Mouse (Mus musculus): ENCODE measurements at regions not wholly inside any gene's neighbourhood (a gene's known extent, or its start where the extent isn't known, plus 50 kb on each side); places are given as distances from the start of the nearest gene placed in this dataset.
"Not testable (repeated sequence)": the region's sequence is repeated elsewhere in the genome, so short reads cannot be mapped to it uniquely, and the experiment has no call there.

- DNase-seq (ENCODE audit: low spot score in 2 of 2) = not testable (repeated sequence)
Measured at GRCm38 (mm10) chr16:8914183-8914582, 84.3 kb downstream of the 1810013L24Rik start.

- no peak for DNase-seq (ENCODE audit: low spot score in 2 of 2)
Measured at GRCm38 (mm10) chr16:8916091-8916490, 86.2 kb downstream of the 1810013L24Rik start.

- DNase-seq (ENCODE audit: low spot score in 2 of 2) = peak; percentile 28 to 33
Measured at GRCm38 (mm10) chr16:8918741-8919535, 89.0 kb downstream of the 1810013L24Rik start.

- DNase-seq (ENCODE audit: low spot score in 2 of 2) = no peak
Measured at GRCm38 (mm10) chr16:8924732-8925131, 94.8 kb downstream of the 1810013L24Rik start.

GRCm38 (mm10) chr16:8931961-8932360, 102.1 kb downstream of the 1810013L24Rik start:
- no peak for DNase-seq (ENCODE audit: low spot score in 2 of 2)

- DNase-seq (ENCODE audit: low spot score in 2 of 2) = no peak
Measured at GRCm38 (mm10) chr16:8933121-8933520, 103.2 kb downstream of the 1810013L24Rik start.

GRCm38 (mm10) chr16:8936446-8936845, 106.5 kb downstream of the 1810013L24Rik start:
- DNase-seq (ENCODE audit: low spot score in 2 of 2) = no peak

GRCm38 (mm10) chr16:8938516-8938915, 108.6 kb downstream of the 1810013L24Rik start:
- DNase-seq (ENCODE audit: low spot score in 2 of 2) = peak; percentile 85 to 86

- DNase-seq (ENCODE audit: low spot score in 2 of 2) = no peak
Measured at GRCm38 (mm10) chr16:8939136-8939535, 109.2 kb downstream of the 1810013L24Rik start.

- peak; percentile 25 to 32 for DNase-seq (ENCODE audit: low spot score in 2 of 2)
Measured at GRCm38 (mm10) chr16:8944412-8945102, 114.7 kb downstream of the 1810013L24Rik start.

GRCm38 (mm10) chr16:8947846-8948245, 117.9 kb downstream of the 1810013L24Rik start:
- DNase-seq (ENCODE audit: low spot score in 2 of 2) = no peak

- DNase-seq (ENCODE audit: low spot score in 2 of 2) = no peak
Measured at GRCm38 (mm10) chr16:8951156-8951899, 121.4 kb downstream of the 1810013L24Rik start.

GRCm38 (mm10) chr16:8961739-8962138, 131.8 kb downstream of the 1810013L24Rik start:
- no peak for DNase-seq (ENCODE audit: low spot score in 2 of 2)

- peak; percentile 75 for DNase-seq (ENCODE audit: low spot score in 2 of 2)
Measured at GRCm38 (mm10) chr16:8993521-8994250, 163.8 kb downstream of the 1810013L24Rik start.

- DNase-seq (ENCODE audit: low spot score in 2 of 2) = no peak
Measured at GRCm38 (mm10) chr16:8994521-8994920, 164.6 kb downstream of the 1810013L24Rik start.

GRCm38 (mm10) chr16:8997250-8997649, 167.3 kb downstream of the 1810013L24Rik start:
- DNase-seq (ENCODE audit: low spot score in 2 of 2) = no peak

- DNase-seq (ENCODE audit: low spot score in 2 of 2) = peak; percentile 66 to 79
Measured at GRCm38 (mm10) chr16:9004012-9004411, 174.1 kb downstream of the 1810013L24Rik start.

- peak in 1 of 2 experiments; percentile 27 for DNase-seq (ENCODE audit: low spot score in 2 of 2)
Measured at GRCm38 (mm10) chr16:9005933-9006332, 176.0 kb downstream of the 1810013L24Rik start.

GRCm38 (mm10) chr16:9009361-9010083, 179.6 kb downstream of the 1810013L24Rik start:
- DNase-seq (ENCODE audit: low spot score in 2 of 2) = peak; percentile 94 to 96

GRCm38 (mm10) chr16:9011077-9011476, 181.2 kb downstream of the 1810013L24Rik start:
- DNase-seq (ENCODE audit: low spot score in 2 of 2) = no peak

GRCm38 (mm10) chr16:9011691-9012090, 181.8 kb downstream of the 1810013L24Rik start:
- no peak for DNase-seq (ENCODE audit: low spot score in 2 of 2)

All from right cerebral cortex, adult 2 months (tissue).